Mouse (Mus musculus): ENCODE results near the gene Shkbp1. TPM values are rescaled to one million over a fixed set of nuclear protein-coding genes. Genes with fewer than 3 reads are reported as not detected.

Shkbp1 gene
- polyA plus RNA-seq (2015; fragmentation: Nextera tagmentation; extraction: Ambion mirVana) = 88.1 and 95.5 TPM in 2 replicates

DNA sequence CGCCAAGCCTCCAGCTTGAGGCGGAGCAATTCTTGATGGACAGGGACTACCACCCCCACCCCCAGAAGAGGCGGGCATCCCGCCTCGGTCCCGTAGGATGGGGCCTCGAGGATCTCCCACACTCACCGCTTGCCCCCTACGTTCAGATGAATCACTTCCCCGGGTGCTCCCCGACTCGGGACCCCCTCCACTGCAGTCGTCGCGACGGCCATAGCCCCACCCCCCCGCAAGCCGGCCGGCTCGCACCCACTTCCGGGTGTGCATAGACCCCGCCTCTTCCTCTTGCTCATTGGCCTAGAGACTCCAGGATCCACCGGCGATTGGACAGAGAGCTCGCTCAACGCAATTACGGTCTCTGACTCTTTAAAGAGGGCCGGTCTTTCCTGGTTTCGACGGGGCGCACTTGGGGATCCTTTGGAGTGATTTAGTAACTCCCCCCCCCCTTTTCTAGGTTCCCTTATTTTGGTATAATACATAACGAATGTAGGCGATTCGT, at the start of gene Shkbp1:
Shkbp1 (minus strand) TSS at position 275 of the 496 bp plus-strand sequence.
- peak within 1 kb of the TSS; percentile 68 for H3K27ac ChIP-seq (ENCODE audit: low read length)
- no peaks in the 10 kb centered on the region for H3K9me3 ChIP-seq (ENCODE audit: control insufficient read depth, low read length)
- under 1% methylated on average over 34 of the region's 34 CpGs for WGBS

DNA sequence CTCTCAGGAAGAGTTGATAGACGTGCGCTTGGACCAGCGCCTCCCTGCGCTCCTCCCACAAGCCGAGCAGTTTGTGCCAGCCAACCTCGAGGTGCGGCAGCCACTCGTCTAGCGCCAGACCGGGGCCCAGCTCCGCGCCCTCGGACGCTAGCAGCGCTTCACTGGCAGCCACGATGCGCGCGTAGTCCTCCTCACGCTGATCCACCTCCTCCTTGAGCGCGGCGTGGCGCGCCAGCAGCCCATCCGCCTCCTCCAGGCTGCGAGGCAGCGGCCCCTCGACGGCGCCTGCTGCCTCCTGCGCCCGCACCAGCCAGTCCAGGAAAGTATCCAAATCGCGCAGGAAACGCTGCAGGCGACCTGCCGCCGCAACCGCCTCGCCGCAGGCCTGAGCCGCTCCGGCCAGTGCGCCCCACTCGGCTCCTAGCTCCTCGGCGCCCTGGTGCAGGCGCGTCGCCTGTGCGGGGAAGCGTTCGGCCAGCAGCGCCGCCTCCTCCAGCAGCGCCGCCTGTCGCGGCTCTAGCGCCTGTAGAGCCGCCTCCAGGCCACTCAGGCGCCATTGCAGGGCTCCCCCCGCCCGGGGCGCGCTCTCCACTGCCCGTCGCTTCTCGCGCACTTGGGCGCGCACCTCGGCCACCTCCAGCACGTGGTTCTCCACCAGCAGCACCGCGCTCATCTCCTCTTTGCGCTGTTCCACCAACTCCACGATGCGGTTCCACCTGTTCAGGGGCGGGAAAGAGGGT, 48.6 kb upstream of the Shkbp1 start:
- Histone ChIP-seq H3K4me3 (replicated peaks; ENCODE audit: low read length) (peak overlapping the region; percentile 4; the same call in 1 of the 2 replicates), H3K27ac (ENCODE audit: low read length) (no peak overlapping the region), H3K9me3 (ENCODE audit: control insufficient read depth, low read length) (peaks cover 10% of the 10 kb centered on the region; the same call in 1 of the 2 replicates), H3K4me2 (ENCODE audit: low read length) (no peak overlapping the region), H3K4me1 (replicated peaks; ENCODE audit: control insufficient read depth, insufficient read depth, low read length) (peaks cover 16% of the 10 kb centered on the region), H3K36me3 (ENCODE audit: control insufficient read depth, insufficient read depth) (no peaks in the 10 kb centered on the region), H3K9ac (replicated peaks; ENCODE audit: low read depth, low read length) (no peak overlapping the region), H3K27me3 (replicated peaks; ENCODE audit: control insufficient read depth, insufficient read depth, low read length) (peaks cover 76% of the 10 kb centered on the region)
- 7% methylated on average over 78 of the region's 81 CpGs for WGBS
- no peak for ATAC-seq

More for the DNA sequence above, at the start of gene Shkbp1:
- peaks cover 17% of the 10 kb centered on the region for H3K27me3 ChIP-seq (replicated peaks; ENCODE audit: control insufficient read depth, insufficient read depth, low read length)
- peaks cover 2% of the 10 kb centered on the region; the same call in 1 of the 2 replicates for H3K36me3 ChIP-seq (ENCODE audit: control insufficient read depth, insufficient read depth)
- peak within 1 kb of the TSS; percentile 68 for H3K4me2 ChIP-seq (ENCODE audit: low read length)
- H3K4me1 ChIP-seq (replicated peaks; ENCODE audit: control insufficient read depth, insufficient read depth, low read length) = peaks cover 18% of the 10 kb centered on the region
- peak within 1 kb of the TSS; percentile 74 for H3K9ac ChIP-seq (replicated peaks; ENCODE audit: low read depth, low read length)
- H3K4me3 ChIP-seq (replicated peaks; ENCODE audit: low read length) = peak within 1 kb of the TSS; percentile 68
- peak; percentile 95 for ATAC-seq

DNA sequence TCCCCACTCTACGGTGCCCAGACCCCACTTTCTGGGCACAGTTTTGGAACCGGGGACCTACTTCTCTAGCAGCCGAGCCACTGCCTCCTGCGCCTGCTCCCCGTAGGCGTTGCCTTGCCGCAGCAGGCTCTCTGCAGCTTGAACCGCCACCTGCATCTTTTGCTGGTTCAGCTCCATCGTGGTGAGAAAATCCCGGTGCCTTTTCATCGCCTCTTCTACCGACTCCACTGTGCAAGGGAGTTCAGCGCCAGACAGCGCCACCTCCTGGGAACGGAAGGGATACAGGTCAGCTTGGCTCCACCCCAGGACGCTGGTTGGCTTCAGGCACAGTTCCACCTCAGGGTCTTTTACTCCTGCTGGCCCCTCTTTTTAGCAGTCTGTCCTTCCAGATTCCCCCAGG, 46.9 kb upstream of the Shkbp1 start:
- no peak overlapping the region for H3K9ac ChIP-seq (replicated peaks; ENCODE audit: low read depth, low read length)
- no peak overlapping the region for H3K4me3 ChIP-seq (replicated peaks; ENCODE audit: low read length)
- no peak overlapping the region for H3K27ac ChIP-seq (ENCODE audit: low read length)
- no peaks in the 10 kb centered on the region for H3K36me3 ChIP-seq (ENCODE audit: control insufficient read depth, insufficient read depth)
- peaks cover 5% of the 10 kb centered on the region for H3K4me1 ChIP-seq (replicated peaks; ENCODE audit: control insufficient read depth, insufficient read depth, low read length)
- H3K27me3 ChIP-seq (replicated peaks; ENCODE audit: control insufficient read depth, insufficient read depth, low read length) = peaks cover 71% of the 10 kb centered on the region
- ATAC-seq = no peak
- no peak overlapping the region for H3K4me2 ChIP-seq (ENCODE audit: low read length)
- peaks cover 10% of the 10 kb centered on the region; the same call in 1 of the 2 replicates for H3K9me3 ChIP-seq (ENCODE audit: control insufficient read depth, low read length)
- 7% methylated on average over 16 of the region's 16 CpGs for WGBS

DNA sequence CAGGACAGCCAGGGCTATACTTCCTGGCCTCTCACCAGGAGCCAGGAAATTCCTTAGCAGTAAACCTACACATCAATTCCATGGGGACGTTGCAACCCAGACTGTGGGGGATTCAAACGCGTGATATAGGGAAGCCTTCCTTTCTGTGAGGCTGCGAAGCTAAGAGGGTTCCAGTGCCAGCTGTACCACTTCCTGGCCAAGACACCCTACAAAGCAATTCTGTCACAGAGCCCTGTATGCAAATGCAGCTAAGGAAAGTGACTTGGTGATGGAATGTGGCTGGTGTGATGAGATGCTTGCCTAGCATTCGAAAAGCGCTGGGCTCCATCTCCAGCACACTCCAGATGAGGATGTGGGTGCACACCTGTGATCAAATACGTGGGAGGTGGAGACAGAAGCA, 44.7 kb upstream of the Shkbp1 start:
- no peaks in the 10 kb centered on the region for H3K36me3 ChIP-seq (ENCODE audit: control insufficient read depth, insufficient read depth)
- H3K4me1 ChIP-seq (replicated peaks; ENCODE audit: control insufficient read depth, insufficient read depth, low read length) = peaks cover 19% of the 10 kb centered on the region
- H3K9ac ChIP-seq (replicated peaks; ENCODE audit: low read depth, low read length) = no peak overlapping the region
- no peak for ATAC-seq
- peaks cover 7% of the 10 kb centered on the region; the same call in 1 of the 2 replicates for H3K9me3 ChIP-seq (ENCODE audit: control insufficient read depth, low read length)
- H3K27me3 ChIP-seq (replicated peaks; ENCODE audit: control insufficient read depth, insufficient read depth, low read length) = peaks cover 66% of the 10 kb centered on the region
- no peak overlapping the region for H3K4me3 ChIP-seq (replicated peaks; ENCODE audit: low read length)
- H3K27ac ChIP-seq (ENCODE audit: low read length) = no peak overlapping the region
- no peak overlapping the region for H3K4me2 ChIP-seq (ENCODE audit: low read length)
- 76% methylated on average over 7 of the region's 7 CpGs for WGBS

DNA sequence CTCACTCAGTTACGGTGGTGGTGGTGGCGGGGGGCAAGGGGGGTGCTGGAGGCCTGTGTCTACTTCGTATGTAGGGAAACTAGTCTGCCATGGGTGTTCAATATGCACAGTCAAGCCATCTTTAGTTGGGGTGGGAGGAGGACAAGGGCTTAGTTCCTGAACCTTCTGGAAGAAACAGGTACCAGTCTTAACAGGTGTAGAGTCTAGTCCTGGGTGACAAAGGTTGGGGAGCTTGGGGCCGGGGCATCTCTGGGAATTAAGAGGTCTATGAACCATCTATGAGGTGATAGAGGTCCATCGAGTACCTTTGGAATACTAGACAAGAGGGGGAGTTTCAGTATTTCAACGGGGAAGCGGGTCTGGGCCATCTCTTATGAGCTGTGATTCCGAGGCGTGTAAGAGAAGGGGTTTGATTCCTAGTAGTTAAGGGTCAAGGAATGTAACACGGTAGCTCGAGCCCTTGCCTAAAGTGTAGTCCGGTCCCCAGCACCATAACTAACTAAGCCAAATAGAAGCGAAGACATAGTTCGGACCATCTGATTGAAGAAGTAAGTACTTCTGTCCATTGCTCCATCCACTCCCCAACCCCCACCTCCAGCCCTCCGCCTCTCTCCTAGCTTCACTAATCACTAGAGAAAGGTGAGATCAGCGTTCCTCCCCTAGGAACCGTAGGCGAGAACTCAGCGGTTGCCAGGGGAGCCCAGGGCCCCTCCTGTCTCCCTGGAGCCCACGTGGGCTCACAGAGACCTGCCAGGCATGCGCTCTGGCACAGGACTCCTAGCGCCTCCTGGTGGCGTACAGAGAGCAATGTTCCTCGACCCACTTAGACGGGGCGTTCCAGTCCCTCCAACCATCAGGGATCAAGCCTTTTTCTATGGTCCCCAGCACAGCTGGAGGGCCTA, 41.5 kb upstream of the Shkbp1 start:
- no peak overlapping the region for H3K27ac ChIP-seq (ENCODE audit: low read length)

DNA sequence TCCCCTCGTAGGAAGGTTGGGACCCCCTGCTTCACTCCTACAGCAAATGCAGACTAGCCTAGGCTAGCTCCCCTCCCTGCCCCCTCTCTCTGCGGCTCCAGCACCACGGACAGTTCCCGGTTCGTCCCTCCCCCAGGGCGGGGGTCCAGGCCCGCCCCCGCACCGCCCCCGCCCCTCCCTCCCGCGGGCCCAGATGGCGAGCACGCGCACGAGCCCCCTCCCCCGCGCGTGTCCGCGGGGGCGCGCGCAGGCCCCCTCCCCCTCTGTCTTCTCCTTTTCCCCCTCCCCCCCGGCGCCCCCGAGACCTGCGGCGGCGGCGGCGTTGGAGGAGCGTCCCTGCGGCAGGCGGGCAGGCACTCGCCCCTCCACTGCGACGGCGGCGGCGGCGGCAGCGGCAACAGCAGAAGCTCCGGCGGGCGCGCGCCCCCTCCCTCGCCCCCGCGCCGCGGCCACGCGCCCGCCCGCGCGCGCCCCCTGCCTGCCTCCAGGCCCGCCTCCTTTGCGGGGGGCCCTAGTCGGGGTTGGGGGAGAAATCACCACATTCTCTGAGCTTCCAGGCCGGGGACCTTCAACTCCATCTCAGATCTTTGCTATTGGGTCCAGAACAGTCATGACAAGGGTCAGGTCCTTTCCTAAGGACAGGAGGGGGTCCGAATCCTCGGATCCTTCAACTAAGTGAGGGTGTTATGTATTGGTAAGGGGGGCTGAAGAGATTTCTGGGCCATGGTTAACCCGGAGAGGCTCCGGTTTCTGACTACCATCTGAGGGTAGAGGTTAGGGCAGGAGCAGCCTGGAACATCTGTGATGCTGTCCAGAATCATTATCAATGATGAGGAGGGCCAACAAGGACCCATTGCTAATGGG, 40.6 kb upstream of the Shkbp1 start:
- 3% methylated on average over 29 of the region's 68 CpGs for WGBS
- H3K4me3 ChIP-seq (replicated peaks; ENCODE audit: low read length) = peak overlapping the region; percentile 54
- peak overlapping the region; percentile 68 for H3K4me2 ChIP-seq (ENCODE audit: low read length)
- peaks cover 14% of the 10 kb centered on the region for H3K4me1 ChIP-seq (replicated peaks; ENCODE audit: control insufficient read depth, insufficient read depth, low read length)
- H3K36me3 ChIP-seq (ENCODE audit: control insufficient read depth, insufficient read depth) = no peaks in the 10 kb centered on the region
- peak overlapping the region; percentile 66 for H3K9ac ChIP-seq (replicated peaks; ENCODE audit: low read depth, low read length)
- ATAC-seq = peak; percentile 47
- peaks cover 64% of the 10 kb centered on the region for H3K27me3 ChIP-seq (replicated peaks; ENCODE audit: control insufficient read depth, insufficient read depth, low read length)
- H3K9me3 ChIP-seq (ENCODE audit: control insufficient read depth, low read length) = no peaks in the 10 kb centered on the region
- no peak overlapping the region for H3K27ac ChIP-seq (ENCODE audit: low read length)

More for the DNA sequence above, 41.5 kb upstream of the Shkbp1 start:
- Histone ChIP-seq H3K9ac (replicated peaks; ENCODE audit: low read depth, low read length) (no peak overlapping the region), H3K9me3 (ENCODE audit: control insufficient read depth, low read length) (no peaks in the 10 kb centered on the region), H3K36me3 (ENCODE audit: control insufficient read depth, insufficient read depth) (no peaks in the 10 kb centered on the region), H3K27me3 (replicated peaks; ENCODE audit: control insufficient read depth, insufficient read depth, low read length) (peaks cover 61% of the 10 kb centered on the region), H3K4me3 (replicated peaks; ENCODE audit: low read length) (no peak overlapping the region; the same call in 1 of the 2 replicates), H3K4me1 (replicated peaks; ENCODE audit: control insufficient read depth, insufficient read depth, low read length) (peaks cover 14% of the 10 kb centered on the region), H3K4me2 (ENCODE audit: low read length) (peak overlapping the region; percentile 68; the same call in 1 of the 2 replicates)
- 16% methylated on average over 26 of the region's 26 CpGs for WGBS
- peak; percentile 55 for ATAC-seq

DNA sequence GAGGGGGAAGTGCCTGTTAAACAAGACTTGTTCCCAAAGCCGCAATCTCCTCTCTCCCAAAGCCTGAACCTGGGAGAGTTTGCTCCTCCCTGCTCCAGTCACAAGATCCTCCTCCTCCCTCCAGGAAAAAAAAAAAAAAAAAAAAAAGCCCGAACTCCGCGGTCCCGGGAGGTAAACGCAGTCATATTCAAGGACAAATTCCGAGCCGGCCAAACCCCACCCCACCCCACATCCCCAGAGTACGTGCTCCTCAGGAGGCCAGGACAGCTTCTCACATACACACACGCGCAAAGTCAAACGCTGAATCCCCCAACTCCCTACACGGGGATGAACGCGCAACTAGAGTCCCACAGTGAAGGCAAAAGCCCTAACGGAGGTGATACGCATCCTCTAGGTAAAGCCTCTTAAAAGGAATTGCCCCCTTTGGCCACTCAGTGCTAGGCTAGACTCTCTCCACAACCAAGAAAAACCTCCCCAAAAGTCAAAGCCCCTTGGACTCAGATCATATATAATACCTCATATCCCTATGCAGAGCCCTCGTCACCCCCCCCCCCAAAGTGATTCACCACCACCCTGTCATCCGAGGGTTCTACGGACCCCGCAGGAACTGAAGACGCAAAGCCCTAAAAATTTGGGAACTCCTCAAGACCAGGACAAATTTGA, 39.8 kb upstream of the Shkbp1 start:
- Histone ChIP-seq H3K4me1 (replicated peaks; ENCODE audit: control insufficient read depth, insufficient read depth, low read length) (peaks cover 14% of the 10 kb centered on the region), H3K4me2 (ENCODE audit: low read length) (peak overlapping the region; percentile 68), H3K4me3 (replicated peaks; ENCODE audit: low read length) (peak overlapping the region; percentile 54), H3K36me3 (ENCODE audit: control insufficient read depth, insufficient read depth) (no peaks in the 10 kb centered on the region), H3K27ac (ENCODE audit: low read length) (no peak overlapping the region), H3K9ac (replicated peaks; ENCODE audit: low read depth, low read length) (peak overlapping the region; percentile 66), H3K9me3 (ENCODE audit: control insufficient read depth, low read length) (no peaks in the 10 kb centered on the region), H3K27me3 (replicated peaks; ENCODE audit: control insufficient read depth, insufficient read depth, low read length) (peaks cover 66% of the 10 kb centered on the region)
- no peak for ATAC-seq
- 1% methylated on average over 22 of the region's 22 CpGs for WGBS

DNA sequence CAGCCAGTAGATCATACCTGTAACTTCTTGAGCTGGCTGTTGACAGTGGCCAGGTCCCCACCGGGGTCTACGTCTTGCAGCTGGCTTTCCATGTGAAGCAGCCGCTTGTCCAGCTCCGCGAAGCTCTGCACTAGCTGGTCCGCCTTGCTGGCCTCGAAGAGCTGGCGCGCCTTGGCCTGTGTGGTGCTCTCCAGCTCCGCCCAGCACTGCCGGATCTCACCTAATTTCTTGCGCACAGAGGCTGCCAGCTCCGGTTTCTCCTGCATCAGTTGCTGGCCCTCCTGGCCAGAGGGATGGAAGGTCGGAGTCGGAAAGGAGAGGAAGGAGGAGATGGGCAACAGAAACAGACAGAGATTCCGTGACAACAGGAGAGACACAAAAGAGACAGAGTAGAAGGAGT, 35.6 kb upstream of the Shkbp1 start:
- Histone ChIP-seq H3K4me1 (replicated peaks; ENCODE audit: control insufficient read depth, insufficient read depth, low read length) (peaks cover 9% of the 10 kb centered on the region), H3K9ac (replicated peaks; ENCODE audit: low read depth, low read length) (no peak overlapping the region), H3K4me3 (replicated peaks; ENCODE audit: low read length) (no peak overlapping the region), H3K27ac (ENCODE audit: low read length) (no peak overlapping the region), H3K27me3 (replicated peaks; ENCODE audit: control insufficient read depth, insufficient read depth, low read length) (peaks cover 42% of the 10 kb centered on the region), H3K36me3 (ENCODE audit: control insufficient read depth, insufficient read depth) (no peaks in the 10 kb centered on the region), H3K9me3 (ENCODE audit: control insufficient read depth, low read length) (no peaks in the 10 kb centered on the region), H3K4me2 (ENCODE audit: low read length) (no peak overlapping the region)
- 47% methylated on average over 16 of the region's 16 CpGs for WGBS
- ATAC-seq = no peak

Measured in forebrain, embryonic 16.5 days (tissue).